Mouse (Mus musculus) splenic B cell, adult 2 months (primary cell): ENCODE measurements around the gene Tmem11.
A peak's percentile ranks its signal among the peaks of the same experiment; 100 is the strongest.
"Not testable (repeated sequence)": the region's sequence is repeated elsewhere in the genome, so short reads cannot be mapped to it uniquely, and the experiment has no call there.

Experiments used
- DNase-seq: peaks from one replicate; pipeline ENCODE4 v3.0.0-alpha.2; 2011; ENCODE audit warnings: low read depth, low spot score
- H3K27me3 ChIP-seq: 2 replicates; pipeline ENCODE4 v1.6.1; 2012; ENCODE audit warnings: mild to moderate bottlenecking, low read length, moderate library complexity, mixed read lengths; ENCODE audit not compliant: control insufficient read depth, poor library complexity, insufficient read depth, severe bottlenecking
- H3K36me3 ChIP-seq: 2 replicates; pipeline ENCODE4 v1.6.1; 2012; ENCODE audit warnings: mild to moderate bottlenecking, low read length, moderate library complexity, mixed read lengths; ENCODE audit not compliant: control insufficient read depth, poor library complexity, insufficient read depth, severe bottlenecking

The Tmem11 gene

DNA sequence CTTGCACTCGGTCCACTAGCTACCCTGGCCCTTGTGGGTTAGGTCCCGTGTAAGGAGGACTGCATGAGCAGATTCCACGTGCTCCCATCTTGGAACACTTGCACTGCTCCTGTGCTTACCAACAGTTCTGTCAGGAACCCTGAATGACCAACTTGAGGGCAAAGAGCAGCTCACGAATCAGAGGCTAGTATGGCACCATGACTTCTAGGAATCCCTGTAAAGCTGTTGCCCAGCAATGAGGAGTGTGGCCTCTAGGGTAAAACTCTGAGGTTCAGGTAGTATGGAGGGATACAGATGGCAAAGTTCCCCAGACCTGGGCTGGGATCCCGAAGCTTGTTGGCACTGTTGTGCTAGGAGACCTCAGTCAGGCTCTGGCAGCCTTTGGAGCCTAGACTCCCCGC is 24.6 kb upstream of the Tmem11 start:
- no peak for DNase-seq
- H3K27me3 ChIP-seq = no peaks in the 10 kb centered on the region

DNA sequence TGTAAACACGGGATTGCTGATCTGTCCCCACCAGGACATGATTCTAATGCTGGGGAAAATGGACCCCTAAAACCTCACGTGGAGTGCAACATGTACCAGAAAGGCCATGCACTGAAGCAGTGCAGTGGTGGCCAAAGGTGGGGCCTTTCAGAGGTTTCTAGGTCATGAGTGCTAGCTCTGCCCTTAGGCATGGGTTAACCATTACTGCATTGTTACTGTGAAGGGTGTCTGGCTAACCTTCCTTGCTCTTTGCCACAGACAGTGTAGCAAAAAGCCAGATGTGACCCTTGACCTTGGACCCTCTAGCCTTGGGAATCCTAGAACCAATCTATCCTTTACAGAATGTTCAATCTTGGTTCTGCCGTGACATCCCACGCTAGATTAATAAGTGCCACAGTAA is 23.4 kb upstream of the Tmem11 start:
- no peak for DNase-seq
- Histone ChIP-seq H3K36me3 (no peaks in the 10 kb centered on the region; the same call in 1 of the 2 replicates), H3K27me3 (no peaks in the 10 kb centered on the region)

More for the DNA sequence above, 24.6 kb upstream of the Tmem11 start:
- no peaks in the 10 kb centered on the region; the same call in 1 of the 2 replicates for H3K36me3 ChIP-seq

DNA sequence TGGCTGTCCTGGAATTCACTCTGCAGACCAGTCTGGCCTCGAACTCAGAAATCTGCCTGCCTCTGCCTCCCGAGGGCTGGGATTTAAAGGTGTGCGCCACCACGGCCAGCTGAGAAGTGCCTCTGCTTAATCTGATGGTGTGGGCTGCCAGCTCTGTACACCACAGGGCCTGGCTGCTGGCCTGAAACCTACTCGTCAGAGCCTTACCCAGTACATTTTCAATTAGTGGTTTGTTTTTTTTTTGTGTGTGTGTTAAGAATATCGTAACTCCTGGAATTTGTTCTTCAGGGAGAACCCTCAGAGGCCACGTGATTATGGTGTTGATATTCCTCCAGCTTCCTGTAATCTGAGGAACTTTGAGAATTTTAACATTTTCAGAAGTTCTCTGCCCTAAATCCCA is 22.9 kb upstream of the Tmem11 start:
- no peak for DNase-seq
- Histone ChIP-seq H3K27me3 (no peaks in the 10 kb centered on the region), H3K36me3 (no peaks in the 10 kb centered on the region; the same call in 1 of the 2 replicates)

DNA sequence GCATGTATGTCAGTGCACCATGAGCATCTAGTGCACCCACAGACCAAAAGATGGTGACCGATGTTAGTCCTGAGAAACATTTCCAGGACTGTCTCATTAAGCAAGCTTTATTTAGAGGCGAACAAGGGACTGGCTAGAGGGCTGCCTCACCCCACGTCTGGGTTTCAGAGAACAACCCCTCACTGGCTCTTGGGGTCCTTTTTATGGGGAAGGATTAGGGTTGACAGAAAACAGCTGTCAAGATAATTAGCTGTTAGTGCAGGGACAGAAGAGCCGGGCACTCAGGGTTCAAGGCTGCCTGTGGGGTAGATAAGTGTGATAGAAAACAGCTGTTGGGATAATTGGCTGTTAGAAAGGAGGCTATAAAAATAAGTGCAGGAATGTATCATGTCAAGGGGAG is 16.8 kb upstream of the Tmem11 start:
- no peak for DNase-seq
- H3K36me3 ChIP-seq = no peaks in the 10 kb centered on the region

DNA sequence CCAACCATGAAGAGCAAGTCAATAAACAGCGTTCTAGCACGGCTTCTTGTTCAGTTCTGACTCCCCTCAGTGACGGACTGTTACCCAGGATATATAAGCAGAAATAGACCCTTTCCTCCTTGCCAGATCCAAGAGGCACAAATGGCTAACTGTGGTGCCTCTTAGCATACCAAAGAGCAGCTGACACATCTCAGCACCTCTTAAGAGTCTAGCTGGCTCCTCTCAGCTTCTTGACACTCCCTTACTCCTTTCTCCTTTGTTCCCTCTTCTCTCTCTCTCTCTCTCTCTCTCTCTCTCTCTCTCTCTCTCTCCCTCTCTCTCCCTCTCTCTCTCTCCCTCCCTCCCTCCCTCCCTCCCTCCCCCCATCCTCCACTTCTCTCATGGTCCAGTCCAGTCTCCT is 11.7 kb upstream of the Tmem11 start:
- Histone ChIP-seq H3K27me3 (no peaks in the 10 kb centered on the region), H3K36me3 (no peaks in the 10 kb centered on the region)
- no peak for DNase-seq

More for the DNA sequence above, 16.8 kb upstream of the Tmem11 start:
- H3K27me3 ChIP-seq = no peaks in the 10 kb centered on the region

DNA sequence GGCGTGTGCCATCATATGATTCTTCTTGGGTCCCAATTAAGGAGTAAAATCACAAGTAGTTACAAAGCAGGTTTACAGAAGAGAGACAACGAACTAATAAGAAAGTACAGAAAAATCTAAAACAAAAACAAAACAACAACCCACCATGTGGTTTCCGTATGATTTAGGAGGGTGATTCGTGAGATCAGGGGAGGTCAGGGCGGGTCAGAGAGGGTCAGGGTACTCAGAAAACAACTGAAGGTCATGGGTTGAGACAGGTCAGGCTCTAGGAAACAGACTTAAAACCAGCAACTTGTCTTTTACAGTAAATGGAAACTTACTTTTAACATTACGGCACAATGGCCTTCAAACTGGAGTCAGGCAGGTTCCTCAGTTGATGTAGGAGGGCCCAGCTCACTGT is 11.2 kb upstream of the Tmem11 start:
- no peaks in the 10 kb centered on the region for H3K36me3 ChIP-seq
- no peak for DNase-seq
- no peaks in the 10 kb centered on the region for H3K27me3 ChIP-seq

DNA sequence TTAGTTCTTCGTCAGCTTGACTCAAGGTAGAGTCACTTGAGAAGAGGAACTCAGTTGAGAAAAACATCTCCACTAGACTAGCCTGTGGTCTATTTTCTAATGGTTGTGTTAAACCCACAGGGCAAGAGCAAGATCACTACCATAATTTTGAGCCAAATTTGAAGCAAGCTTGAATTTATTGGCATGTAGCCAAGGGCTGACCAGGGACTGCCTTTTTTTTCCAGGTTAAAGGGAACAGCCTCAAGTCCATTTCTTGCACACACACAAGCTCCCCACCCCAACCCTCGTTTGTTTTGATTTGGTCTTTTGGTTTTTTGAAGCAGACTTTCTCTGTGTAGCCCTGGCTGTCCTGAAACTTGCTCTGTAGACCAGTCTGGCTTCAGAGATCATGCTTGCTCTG is 10.8 kb upstream of the Tmem11 start:
- DNase-seq = no peak
- Histone ChIP-seq H3K27me3 (no peaks in the 10 kb centered on the region), H3K36me3 (no peaks in the 10 kb centered on the region)

DNA sequence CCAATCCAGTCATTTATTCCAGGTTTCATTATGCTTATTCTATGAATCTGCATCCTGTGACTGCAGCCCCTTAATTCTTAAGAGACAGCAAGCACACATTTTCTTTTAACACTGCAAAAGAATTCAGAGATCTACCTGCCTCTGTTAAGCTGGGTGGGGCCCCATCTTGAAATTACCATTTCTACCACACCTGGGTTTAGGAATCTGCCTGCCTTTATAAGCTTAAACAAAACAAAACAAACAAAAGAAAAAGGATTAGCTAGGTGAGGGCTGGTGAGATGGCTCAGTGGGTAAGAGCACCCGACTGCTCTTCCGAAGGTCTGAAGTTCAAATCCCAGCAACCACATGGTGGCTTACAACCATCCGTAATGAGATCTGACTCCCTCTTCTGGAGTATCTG is 7.9 kb upstream of the Tmem11 start:
- H3K36me3 ChIP-seq, DNase-seq, H3K27me3 ChIP-seq: not testable (repeated sequence)

DNA sequence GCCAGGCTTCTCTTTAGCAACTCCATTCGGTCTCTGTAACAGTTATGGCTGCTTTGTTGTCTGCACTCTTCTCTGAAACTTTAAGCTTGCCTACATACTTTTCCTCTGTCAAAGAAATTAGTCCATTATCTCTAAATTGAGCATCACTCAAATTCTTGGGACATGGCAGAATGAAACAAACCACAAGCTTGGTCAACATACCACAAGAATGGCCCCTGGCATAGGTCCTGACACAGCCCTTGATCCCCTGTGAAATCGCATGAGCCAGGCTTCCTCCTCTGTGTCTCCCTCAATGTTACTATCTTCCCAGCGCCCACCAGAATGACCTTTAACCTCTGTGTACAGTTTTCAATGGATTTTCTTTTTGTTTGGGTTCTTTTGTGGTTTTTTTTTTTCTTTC is 3.3 kb upstream of the Tmem11 start:
- H3K36me3 ChIP-seq = no peaks in the 10 kb centered on the region
- DNase-seq = no peak
- H3K27me3 ChIP-seq = no peaks in the 10 kb centered on the region

DNA sequence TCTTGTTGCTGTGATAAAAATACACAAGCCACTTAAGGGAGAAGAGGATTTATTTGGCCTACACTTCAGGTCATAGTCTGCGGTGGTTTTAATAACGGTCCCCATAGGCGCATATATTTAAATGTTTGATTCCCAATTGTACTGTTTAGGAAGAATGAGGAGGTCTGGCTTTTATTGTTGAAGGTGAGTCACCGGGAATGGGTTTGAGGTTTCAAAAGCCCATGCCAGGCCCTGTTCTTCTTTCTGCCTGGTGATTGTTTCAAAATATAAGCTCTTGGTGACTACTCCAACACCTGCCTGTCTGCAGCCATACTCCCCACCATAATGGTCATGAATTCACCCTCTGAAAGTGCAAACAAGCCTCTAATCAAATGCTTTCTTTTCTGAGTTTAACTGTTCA is 1.5 kb upstream of the Tmem11 start:
- Histone ChIP-seq H3K36me3 (no peaks in the 10 kb centered on the region), H3K27me3 (no peaks in the 10 kb centered on the region)
- DNase-seq = no peak

DNA sequence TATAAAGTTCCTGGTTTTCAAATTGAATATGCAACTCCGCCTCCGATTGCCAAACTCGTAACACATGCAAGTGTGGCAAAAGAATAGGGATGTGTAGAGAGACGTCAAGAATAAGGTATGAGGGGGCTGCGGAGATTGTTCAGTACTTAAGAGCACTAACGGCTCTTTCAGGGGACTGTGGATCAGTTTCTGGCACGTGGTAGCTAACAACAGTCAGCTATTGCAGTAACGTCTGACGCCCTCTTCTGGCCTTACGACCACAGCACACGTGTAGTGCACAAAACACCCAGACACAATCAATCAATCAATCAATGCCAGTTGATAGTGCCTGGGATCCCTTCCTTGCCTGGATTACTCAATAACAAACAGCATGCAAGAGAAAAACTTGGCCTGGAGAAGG is 351 bp upstream of the Tmem11 start:
- Histone ChIP-seq H3K36me3 (no peaks in the 10 kb centered on the region), H3K27me3 (no peaks in the 10 kb centered on the region)
- peak; percentile 84 for DNase-seq

DNA sequence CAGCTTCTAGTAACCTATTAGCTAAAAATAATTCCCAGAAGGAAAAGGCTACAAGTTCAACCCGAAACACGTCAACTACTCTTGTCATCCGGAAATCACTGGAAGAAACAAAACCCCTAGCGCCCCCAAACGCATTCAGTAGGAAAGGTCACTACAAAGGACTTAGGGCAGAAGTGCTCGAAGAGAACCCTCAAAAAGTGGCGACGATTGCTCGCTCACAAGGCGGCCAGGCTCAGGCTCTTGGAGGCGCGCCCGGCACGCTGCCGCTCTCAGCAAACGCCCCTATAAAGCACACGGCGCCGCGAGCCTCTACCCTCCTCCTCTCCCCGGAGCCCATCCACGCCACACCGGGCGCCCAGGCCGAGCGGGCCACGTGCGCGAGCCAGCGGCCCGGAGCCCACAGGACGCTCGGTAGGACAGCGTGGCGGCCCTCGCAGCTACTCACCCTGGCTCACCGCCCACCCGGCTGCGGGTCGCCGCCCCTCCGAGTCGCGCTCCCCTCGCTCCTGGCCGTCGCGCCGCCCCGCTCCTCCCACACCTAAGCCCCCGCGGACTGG is 938 bp downstream of the Tmem11 start:
- Histone ChIP-seq H3K27me3 (no peaks in the 10 kb centered on the region), H3K36me3 (no peaks in the 10 kb centered on the region)
- DNase-seq = peak; percentile 59

DNA sequence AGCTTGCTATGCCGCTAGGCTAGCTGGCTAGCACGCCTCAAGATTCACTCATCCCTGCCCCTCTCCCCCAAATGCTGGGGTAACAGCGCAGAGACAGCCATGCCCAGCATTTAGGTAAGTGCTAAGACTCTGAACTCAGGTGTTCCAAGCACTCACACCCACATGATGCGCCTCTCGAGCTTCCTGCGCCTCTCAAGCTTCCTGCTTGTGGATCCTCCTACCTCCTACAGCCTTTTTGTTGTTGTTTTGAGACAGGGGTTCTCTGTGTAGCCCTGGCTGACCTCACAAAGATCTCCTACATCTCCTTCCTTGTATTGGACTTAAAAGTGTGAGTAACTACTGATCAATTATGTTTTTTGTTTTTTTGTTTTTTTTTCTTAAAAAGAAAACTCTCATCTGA is 6.0 kb downstream of the Tmem11 start:
- DNase-seq = no peak
- Histone ChIP-seq H3K36me3 (no peaks in the 10 kb centered on the region), H3K27me3 (no peaks in the 10 kb centered on the region)

DNA sequence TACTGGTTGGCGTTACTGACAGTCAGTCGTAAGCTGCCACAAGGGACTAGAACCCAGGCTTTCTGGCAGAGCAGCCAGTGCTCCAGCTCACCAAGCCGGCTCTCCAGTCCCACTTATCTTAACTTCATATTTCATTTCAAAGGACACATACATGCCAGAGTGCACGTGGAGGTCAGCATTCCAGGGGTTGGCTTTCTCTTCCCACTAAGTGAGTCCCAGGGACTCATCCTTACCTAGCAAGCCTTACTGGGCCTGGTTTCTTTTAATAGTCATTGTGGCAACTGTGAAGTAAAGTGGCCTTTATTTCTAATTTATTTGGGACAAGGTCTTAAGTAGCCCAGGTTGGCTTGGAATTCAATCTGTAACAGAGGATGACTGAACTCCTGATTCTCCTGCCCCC is 7.7 kb downstream of the Tmem11 start:
- no peak for DNase-seq
- Histone ChIP-seq H3K36me3 (no peaks in the 10 kb centered on the region), H3K27me3 (no peaks in the 10 kb centered on the region)

DNA sequence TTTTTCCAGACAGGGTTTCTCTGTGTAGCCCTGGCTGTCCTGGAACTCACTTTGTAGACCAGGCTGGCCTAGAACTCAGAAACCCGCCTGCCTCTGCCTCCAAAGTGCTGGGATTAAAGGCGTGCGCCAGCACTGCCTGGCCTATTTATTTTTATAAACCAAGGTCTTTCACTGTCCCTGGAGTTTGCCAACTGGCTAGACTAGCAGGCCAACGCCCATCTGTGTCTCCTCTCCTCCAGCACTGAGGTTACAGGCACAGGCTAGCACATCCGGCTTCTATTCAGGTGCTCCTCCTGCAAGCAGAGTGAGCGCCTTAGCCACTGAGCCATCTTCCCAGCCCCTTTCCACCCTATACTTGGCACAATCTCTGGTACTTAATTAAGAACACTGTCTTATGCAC is 9.6 kb downstream of the Tmem11 start:
- not testable (repeated sequence) for H3K27me3 ChIP-seq, H3K36me3 ChIP-seq, DNase-seq

DNA sequence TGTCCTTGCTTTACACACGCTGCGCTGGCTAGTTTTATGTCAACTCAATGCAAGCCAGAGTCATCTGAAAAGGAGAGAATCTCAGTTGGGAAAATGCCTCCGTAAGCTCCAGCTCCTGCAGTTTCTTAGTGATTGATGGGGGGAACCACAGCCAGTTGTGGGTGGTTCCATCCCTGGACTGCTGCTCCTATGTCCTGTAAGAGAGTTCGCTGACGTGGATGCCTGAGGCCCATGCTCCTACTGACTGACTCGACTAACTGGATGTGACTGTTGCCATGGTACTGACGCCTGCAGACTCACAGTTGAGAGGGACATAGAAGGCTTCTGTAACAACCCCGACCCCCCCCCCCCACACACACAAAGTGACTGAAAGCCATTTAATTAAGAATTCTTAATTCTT is 11.2 kb downstream of the Tmem11 start:
- Histone ChIP-seq H3K27me3 (no peaks in the 10 kb centered on the region), H3K36me3 (no peaks in the 10 kb centered on the region; the same call in 1 of the 2 replicates)
- no peak for DNase-seq
